Mouse (Mus musculus): Measurements from ENCODE around the gene Srgap3.

The Srgap3 gene

GRCm38 (mm10) chr6:112686485-112686884, 260.6 kb downstream of the Srgap3 start:
- no peak for DNase-seq (ENCODE audit: low read depth)

- DNase-seq (ENCODE audit: low read depth): no peak
Measured at GRCm38 (mm10) chr6:112684065-112684464, 263.0 kb downstream of the Srgap3 start.

Data from c-Kit-positive CD71-positive TER-119-negative erythroid progenitor cells, embryonic 14.5 days (primary cell).